Mouse (Mus musculus) embryonic facial prominence, embryonic 11.5 days (tissue): ENCODE data around the gene Ucma. TPM values are rescaled to one million over a fixed set of nuclear protein-coding genes. Genes with fewer than 3 reads are reported as not detected.
"Not testable (repeated sequence)": the region's sequence is repeated elsewhere in the genome, so short reads cannot be mapped to it uniquely, and the experiment has no call there.

Experiments
- ATAC-seq: fragments of 200-750 bp; cut with Nextera tagmentation; replicated peaks from 2 replicates; pipeline ENCODE4 v1.8.0; 2017; ENCODE audit warnings: low read depth; ENCODE audit not compliant: insufficient number of reproducible peaks, low FRiP score, low TSS enrichment
- DNase-seq: peaks from one replicate; pipeline ENCODE4 v3.0.0-alpha.2; 2015; ENCODE audit warnings: low spot score
- H3K27ac ChIP-seq: fragments of 300-500 bp; sonication (generic); replicated peaks from 2 replicates; pipeline ENCODE4 v1.5.1; 2014; ENCODE audit warnings: mild to moderate bottlenecking, low read depth, low read length, control low read depth
- H3K27me3 ChIP-seq: fragments of 300-500 bp; sonication (generic); 2 replicates; pipeline ENCODE4 v1.6.1; 2014; ENCODE audit warnings: mild to moderate bottlenecking, low read length, moderate library complexity, mixed read lengths; ENCODE audit not compliant: control insufficient read depth, insufficient read depth
- H3K36me3 ChIP-seq: fragments of 300-500 bp; sonication (generic); replicated peaks from 2 replicates; pipeline ENCODE4 v1.6.1; 2014; ENCODE audit warnings: low read depth, mild to moderate bottlenecking, low read length, moderate library complexity, mixed read lengths; ENCODE audit not compliant: control insufficient read depth, insufficient read depth
- H3K4me1 ChIP-seq: fragments of 300-500 bp; sonication (generic); 2 replicates; pipeline ENCODE4 v1.6.1; 2014; ENCODE audit warnings: low read length, mixed read lengths; ENCODE audit not compliant: control insufficient read depth, insufficient read depth
- H3K4me2 ChIP-seq: fragments of 300-500 bp; sonication (generic); 2 replicates; pipeline ENCODE4 v1.6.1; 2014; ENCODE audit warnings: low read depth, mild to moderate bottlenecking, control low read depth, low read length, moderate library complexity
- H3K4me3 ChIP-seq: fragments of 300-500 bp; sonication (generic); 2 replicates; pipeline ENCODE4 v1.5.1; 2014; ENCODE audit warnings: low read depth, low read length, control low read depth
- H3K9ac ChIP-seq: fragments of 300-500 bp; sonication (generic); replicated peaks from 2 replicates; pipeline ENCODE4 v1.6.1; 2014; ENCODE audit warnings: mild to moderate bottlenecking, control low read depth, low read length
- H3K9me3 ChIP-seq: fragments of 300-500 bp; sonication (generic); replicated peaks from 2 replicates; pipeline ENCODE4 v1.6.1; 2016; ENCODE audit warnings: mild to moderate bottlenecking, low read length, inconsistent platforms, mixed read lengths; ENCODE audit not compliant: control insufficient read depth
- WGBS: fragments of 180-500 bp; shearing (Covaris S2); extraction: QIAGEN DNeasy Blood & Tissue Kit; methylation state at CpG from one replicate; pipeline ENCODE4 v1.1.7; 2014; 5-methylcytosine and 5-hydroxymethylcytosine counted together
- polyA plus RNA-seq: library from polyadenylated mRNA; unstranded; fragments of >200 nt; fragmentation: Nextera tagmentation; extraction: Ambion mirVana; gene quantifications from 2 replicates; pipeline ENCODE4 v1.2.1, GENCODE M21; 2014

The Ucma gene
- 0.29 TPM in 1 of 2 replicates, not detected in the other for polyA plus RNA-seq

- 67% methylated on average over 5 of the region's 5 CpGs for WGBS
Observed at GRCm38 (mm10) chr2:4975807-4976206, at the start of gene Ucma. Gene Ucma (plus strand): TSS chr2:4976122.

GRCm38 (mm10) chr2:4927391-4927790, 48.5 kb upstream of the Ucma start:
- no peaks in the 10 kb centered on the region for H3K9me3 ChIP-seq
- 82% methylated on average over 3 of the region's 3 CpGs for WGBS
- no peak overlapping the region for H3K4me2 ChIP-seq
- H3K27ac ChIP-seq, result no peak overlapping the region
- no peaks in the 10 kb centered on the region for H3K27me3 ChIP-seq
- H3K9ac ChIP-seq, result no peak overlapping the region
- no peak overlapping the region for H3K4me3 ChIP-seq
- H3K36me3 ChIP-seq, result no peaks in the 10 kb centered on the region
- DNase-seq, result no peak
- no peaks in the 10 kb centered on the region for H3K4me1 ChIP-seq
- ATAC-seq, result no peak

More at GRCm38 (mm10) chr2:4975807-4976206, at the start of gene Ucma:
- DNase-seq (no peak), ATAC-seq (no peak)
- Histone ChIP-seq H3K9ac (no peak within 1 kb of the TSS), H3K36me3 (no peaks in the 10 kb centered on the region), H3K9me3 (no peaks in the 10 kb centered on the region), H3K27ac (no peak within 1 kb of the TSS), H3K4me3 (no peak within 1 kb of the TSS), H3K4me1 (no peaks in the 10 kb centered on the region), H3K27me3 (no peaks in the 10 kb centered on the region), H3K4me2 (no peak within 1 kb of the TSS)

- Histone ChIP-seq H3K9ac (no peak overlapping the region), H3K4me2 (no peak overlapping the region)
Observed at GRCm38 (mm10) chr2:4929230-4929629, 46.7 kb upstream of the Ucma start.

GRCm38 (mm10) chr2:4934516-4934915, 41.4 kb upstream of the Ucma start:
- H3K9me3 ChIP-seq, result no peaks in the 10 kb centered on the region
- ATAC-seq, result no peak
- no peaks in the 10 kb centered on the region for H3K36me3 ChIP-seq
- H3K27me3 ChIP-seq, result no peaks in the 10 kb centered on the region
- DNase-seq, result no peak
- no peak overlapping the region for H3K27ac ChIP-seq
- no peak overlapping the region for H3K4me3 ChIP-seq
- H3K4me2 ChIP-seq, result no peak overlapping the region
- H3K4me1 ChIP-seq, result no peaks in the 10 kb centered on the region
- 81% methylated on average over 9 of the region's 9 CpGs for WGBS
- no peak overlapping the region for H3K9ac ChIP-seq

More at GRCm38 (mm10) chr2:4929230-4929629, 46.7 kb upstream of the Ucma start:
- H3K27me3 ChIP-seq, result no peaks in the 10 kb centered on the region
- DNase-seq (no peak), ATAC-seq (no peak)
- no peaks in the 10 kb centered on the region for H3K36me3 ChIP-seq
- 82% methylated on average over 2 of the region's 2 CpGs for WGBS
- H3K27ac ChIP-seq, result no peak overlapping the region
- H3K4me1 ChIP-seq, result no peaks in the 10 kb centered on the region
- no peaks in the 10 kb centered on the region for H3K9me3 ChIP-seq
- H3K4me3 ChIP-seq, result no peak overlapping the region

- H3K36me3 ChIP-seq, result no peaks in the 10 kb centered on the region
- WGBS, result 94% methylated on average over 7 of the region's 7 CpGs
- ATAC-seq (no peak), DNase-seq (no peak)
- no peaks in the 10 kb centered on the region for H3K27me3 ChIP-seq
- H3K4me1 ChIP-seq, result no peaks in the 10 kb centered on the region
- no peak overlapping the region for H3K9ac ChIP-seq
- H3K27ac ChIP-seq, result no peak overlapping the region
- no peak overlapping the region for H3K4me2 ChIP-seq
- no peak overlapping the region for H3K4me3 ChIP-seq
- no peaks in the 10 kb centered on the region for H3K9me3 ChIP-seq
Observed at GRCm38 (mm10) chr2:4937931-4938330, 38.0 kb upstream of the Ucma start.

GRCm38 (mm10) chr2:4940861-4941260, 35.1 kb upstream of the Ucma start:
- DNase-seq, result no peak

GRCm38 (mm10) chr2:4949691-4950090, 26.2 kb upstream of the Ucma start:
- not testable (repeated sequence) for ATAC-seq

More at GRCm38 (mm10) chr2:4940861-4941260, 35.1 kb upstream of the Ucma start:
- no peaks in the 10 kb centered on the region for H3K9me3 ChIP-seq
- WGBS, result 91% methylated on average over 11 of the region's 11 CpGs
- H3K4me2 ChIP-seq, result no peak overlapping the region
- H3K9ac ChIP-seq, result no peak overlapping the region
- no peaks in the 10 kb centered on the region for H3K4me1 ChIP-seq
- no peak for ATAC-seq
- no peaks in the 10 kb centered on the region for H3K27me3 ChIP-seq
- no peak overlapping the region for H3K4me3 ChIP-seq
- no peak overlapping the region for H3K27ac ChIP-seq
- no peaks in the 10 kb centered on the region for H3K36me3 ChIP-seq

GRCm38 (mm10) chr2:4950986-4951385, 24.9 kb upstream of the Ucma start:
- H3K4me1 ChIP-seq, result no peaks in the 10 kb centered on the region
- no peaks in the 10 kb centered on the region for H3K36me3 ChIP-seq
- ATAC-seq (no peak), DNase-seq (no peak)
- no peaks in the 10 kb centered on the region for H3K9me3 ChIP-seq
- no peak overlapping the region for H3K4me3 ChIP-seq
- no peaks in the 10 kb centered on the region for H3K27me3 ChIP-seq
- WGBS, result 98% methylated on average over 2 of the region's 2 CpGs
- H3K27ac ChIP-seq, result no peak overlapping the region
- no peak overlapping the region for H3K9ac ChIP-seq
- H3K4me2 ChIP-seq, result no peak overlapping the region

More at GRCm38 (mm10) chr2:4949691-4950090, 26.2 kb upstream of the Ucma start:
- not testable (repeated sequence) for H3K27ac ChIP-seq, H3K4me1 ChIP-seq, H3K9ac ChIP-seq, DNase-seq, H3K4me2 ChIP-seq, H3K27me3 ChIP-seq, H3K4me3 ChIP-seq, H3K9me3 ChIP-seq, H3K36me3 ChIP-seq
- WGBS, result 90% methylated on average over 4 of the region's 8 CpGs
